Mouse (Mus musculus) forebrain, embryonic 12.5 days (tissue): Measurements from ENCODE around the gene Furin. TPM values are rescaled to one million over a fixed set of nuclear protein-coding genes. Genes with fewer than 3 reads are reported as not detected.

Experiments
- ATAC-seq: fragments of 200-750 bp; cut with Nextera tagmentation; 2 replicates; pipeline ENCODE4 v1.8.0; 2017; ENCODE audit warnings: moderate TSS enrichment; ENCODE audit not compliant: low FRiP score
- H3K27ac ChIP-seq: fragments of 300-500 bp; sonication (generic); 2 replicates; pipeline ENCODE4 v1.5.1; 2016; ENCODE audit warnings: mild to moderate bottlenecking
- H3K27me3 ChIP-seq: fragments of 300-500 bp; sonication (generic); 2 replicates; pipeline ENCODE4 v1.6.1; 2016; ENCODE audit warnings: mild to moderate bottlenecking
- H3K36me3 ChIP-seq: fragments of 300-500 bp; sonication (generic); replicated peaks from 2 replicates; pipeline ENCODE4 v1.6.1; 2016; ENCODE audit warnings: mild to moderate bottlenecking
- H3K4me1 ChIP-seq: fragments of 300-500 bp; sonication (generic); 2 replicates; pipeline ENCODE4 v1.6.1; 2016
- H3K4me2 ChIP-seq: fragments of 300-500 bp; sonication (generic); 2 replicates; pipeline ENCODE4 v1.6.1; 2016; ENCODE audit warnings: mild to moderate bottlenecking, moderate library complexity
- H3K4me3 ChIP-seq: fragments of 300-500 bp; sonication (generic); replicated peaks from 2 replicates; pipeline ENCODE4 v1.5.1; 2016; ENCODE audit warnings: mild to moderate bottlenecking
- H3K9ac ChIP-seq: fragments of 300-500 bp; sonication (generic); 2 replicates; pipeline ENCODE4 v1.6.1; 2016; ENCODE audit warnings: mild to moderate bottlenecking
- H3K9me3 ChIP-seq: fragments of 300-500 bp; sonication (generic); 2 replicates; pipeline ENCODE4 v1.6.1; 2016
- WGBS: fragments of 180-500 bp; shearing (Covaris S2); methylation state at CpG from one replicate; pipeline ENCODE4 v1.1.7; 2016; 5-methylcytosine and 5-hydroxymethylcytosine counted together
- polyA plus RNA-seq: library from polyadenylated mRNA; unstranded; fragments of >200 nt; fragmentation: Nextera tagmentation; extraction: Ambion mirVana; gene quantifications from 2 replicates; pipeline ENCODE4 v1.2.1, GENCODE M21; 2016

The Furin gene
- polyA plus RNA-seq, 1 experiment from 2014 or later, result 4.3 TPM

DNA sequence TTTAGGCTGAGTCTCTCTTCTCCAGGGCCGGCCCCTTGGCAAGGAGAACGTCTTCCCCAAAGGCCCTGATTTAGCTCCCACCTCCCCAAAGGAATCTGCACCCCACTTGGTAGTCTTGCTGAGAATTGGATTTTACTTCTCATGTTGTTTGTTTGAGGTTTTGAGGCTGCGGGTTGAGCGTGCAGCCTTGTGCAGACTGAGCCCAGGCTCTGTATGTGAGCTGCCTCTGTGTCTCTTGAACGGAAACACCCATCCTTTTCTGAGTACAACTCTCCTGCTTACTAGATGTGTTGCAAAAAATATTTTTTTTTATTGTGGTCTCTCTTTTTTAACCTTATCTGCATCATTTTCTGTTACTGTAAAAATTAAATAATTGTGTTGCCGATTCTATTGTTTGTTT is 16.3 kb upstream of the Furin start:
- no peaks in the 10 kb centered on the region for H3K9me3 ChIP-seq
- H3K9ac ChIP-seq, result no peak overlapping the region
- H3K4me2 ChIP-seq, result no peak overlapping the region
- no peaks in the 10 kb centered on the region for H3K36me3 ChIP-seq
- no peak overlapping the region for H3K27ac ChIP-seq
- no peak for ATAC-seq
- no peak overlapping the region for H3K4me3 ChIP-seq
- H3K27me3 ChIP-seq, result no peaks in the 10 kb centered on the region
- WGBS, result 93% methylated on average over 6 of the region's 6 CpGs
- H3K4me1 ChIP-seq, result peaks cover 3% of the 10 kb centered on the region

GRCm38 (mm10) chr7:80420586-80420985 is 15.3 kb upstream of the Furin start:
- 89% methylated on average over 4 of the region's 4 CpGs for WGBS
- ATAC-seq, result no peak
- no peaks in the 10 kb centered on the region for H3K9me3 ChIP-seq

DNA sequence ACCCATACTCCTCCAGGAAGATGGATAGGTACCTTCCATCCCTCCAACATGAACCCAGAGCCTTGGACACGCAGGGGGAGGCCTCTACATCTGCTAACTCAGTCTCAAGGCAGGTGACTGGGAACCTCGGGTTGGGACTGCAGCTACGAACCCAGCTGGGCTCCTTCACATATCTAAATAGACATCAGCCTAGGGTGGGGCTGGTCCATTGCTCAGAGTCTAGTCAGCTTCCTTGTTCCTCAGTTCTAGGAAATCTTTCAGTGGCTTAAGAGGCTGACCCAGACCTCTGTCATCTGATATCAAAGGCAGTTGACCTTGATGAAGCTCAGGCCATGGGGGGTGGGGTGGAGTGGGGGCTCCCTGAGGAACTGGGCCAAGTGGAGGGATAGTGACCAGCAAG is 14.0 kb upstream of the Furin start:
- Histone ChIP-seq H3K36me3 (no peaks in the 10 kb centered on the region), H3K4me2 (no peak overlapping the region)
- ATAC-seq, result no peak

More at GRCm38 (mm10) chr7:80420586-80420985, 15.3 kb upstream of the Furin start:
- no peak overlapping the region for H3K4me3 ChIP-seq
- H3K4me1 ChIP-seq, result peaks cover 3% of the 10 kb centered on the region
- H3K9ac ChIP-seq, result no peak overlapping the region
- H3K36me3 ChIP-seq, result no peaks in the 10 kb centered on the region
- H3K4me2 ChIP-seq, result no peak overlapping the region
- H3K27me3 ChIP-seq, result no peaks in the 10 kb centered on the region
- no peak overlapping the region for H3K27ac ChIP-seq

GRCm38 (mm10) chr7:80418036-80418435 is 12.8 kb upstream of the Furin start:
- H3K4me2 ChIP-seq, result no peak overlapping the region
- H3K4me1 ChIP-seq, result peaks cover under 1% of the 10 kb centered on the region
- no peak for ATAC-seq
- no peak overlapping the region for H3K27ac ChIP-seq
- no peak overlapping the region for H3K9ac ChIP-seq
- no peaks in the 10 kb centered on the region for H3K27me3 ChIP-seq
- H3K36me3 ChIP-seq, result no peaks in the 10 kb centered on the region
- H3K9me3 ChIP-seq, result no peaks in the 10 kb centered on the region
- 82% methylated on average over 3 of the region's 3 CpGs for WGBS
- no peak overlapping the region for H3K4me3 ChIP-seq

More for the DNA sequence above, 14.0 kb upstream of the Furin start:
- Histone ChIP-seq H3K9me3 (no peaks in the 10 kb centered on the region), H3K4me3 (no peak overlapping the region), H3K27ac (no peak overlapping the region), H3K27me3 (no peaks in the 10 kb centered on the region), H3K9ac (no peak overlapping the region), H3K4me1 (peaks cover 3% of the 10 kb centered on the region)
- WGBS, result 77% methylated on average over 3 of the region's 3 CpGs

GRCm38 (mm10) chr7:80417601-80418000 is 12.4 kb upstream of the Furin start:
- ATAC-seq, result no peak
- Histone ChIP-seq H3K27me3 (no peaks in the 10 kb centered on the region), H3K9me3 (no peaks in the 10 kb centered on the region), H3K9ac (no peak overlapping the region), H3K36me3 (no peaks in the 10 kb centered on the region), H3K4me3 (no peak overlapping the region), H3K27ac (no peak overlapping the region), H3K4me1 (no peaks in the 10 kb centered on the region), H3K4me2 (no peak overlapping the region)

GRCm38 (mm10) chr7:80416969-80417368 is 11.7 kb upstream of the Furin start:
- 95% methylated on average over 7 of the region's 7 CpGs for WGBS
- no peak overlapping the region for H3K4me2 ChIP-seq
- no peaks in the 10 kb centered on the region for H3K9me3 ChIP-seq
- no peaks in the 10 kb centered on the region for H3K27me3 ChIP-seq
- no peak overlapping the region for H3K9ac ChIP-seq
- no peak for ATAC-seq
- H3K36me3 ChIP-seq, result no peaks in the 10 kb centered on the region
- no peak overlapping the region for H3K27ac ChIP-seq
- no peak overlapping the region for H3K4me3 ChIP-seq
- no peaks in the 10 kb centered on the region for H3K4me1 ChIP-seq

DNA sequence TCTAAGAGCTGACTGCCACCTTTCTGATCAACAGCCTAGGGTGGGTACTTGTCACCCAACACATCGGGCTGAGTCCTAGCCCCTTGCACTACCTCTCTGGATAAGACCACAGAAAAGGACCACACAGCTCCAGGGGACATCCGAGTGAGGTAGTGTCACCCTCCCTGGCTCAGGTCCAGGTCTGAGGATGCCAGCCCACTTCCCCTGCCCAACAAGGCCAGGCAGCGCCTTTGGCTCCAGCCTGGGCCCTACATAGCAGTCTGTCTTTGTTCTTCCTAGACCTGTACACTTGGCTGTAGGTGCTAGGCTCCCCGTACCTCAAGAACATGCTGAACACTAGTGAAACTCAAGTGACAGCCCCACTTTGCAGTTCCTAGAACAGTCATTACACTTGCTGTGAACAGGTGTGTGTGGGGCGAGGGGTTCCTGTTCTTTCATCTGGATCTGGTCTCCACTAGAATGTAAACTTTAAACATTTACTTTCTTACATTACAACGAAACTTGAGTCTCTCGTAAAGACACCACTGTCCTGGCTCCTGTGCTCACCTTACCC is 9.1 kb upstream of the Furin start:
- Histone ChIP-seq H3K9me3 (no peaks in the 10 kb centered on the region), H3K27ac (no peak overlapping the region), H3K36me3 (no peaks in the 10 kb centered on the region), H3K4me1 (no peaks in the 10 kb centered on the region), H3K9ac (no peak overlapping the region), H3K4me2 (no peak overlapping the region), H3K27me3 (no peaks in the 10 kb centered on the region), H3K4me3 (no peak overlapping the region)
- WGBS, result 85% methylated on average over 7 of the region's 7 CpGs
- ATAC-seq, result no peak

DNA sequence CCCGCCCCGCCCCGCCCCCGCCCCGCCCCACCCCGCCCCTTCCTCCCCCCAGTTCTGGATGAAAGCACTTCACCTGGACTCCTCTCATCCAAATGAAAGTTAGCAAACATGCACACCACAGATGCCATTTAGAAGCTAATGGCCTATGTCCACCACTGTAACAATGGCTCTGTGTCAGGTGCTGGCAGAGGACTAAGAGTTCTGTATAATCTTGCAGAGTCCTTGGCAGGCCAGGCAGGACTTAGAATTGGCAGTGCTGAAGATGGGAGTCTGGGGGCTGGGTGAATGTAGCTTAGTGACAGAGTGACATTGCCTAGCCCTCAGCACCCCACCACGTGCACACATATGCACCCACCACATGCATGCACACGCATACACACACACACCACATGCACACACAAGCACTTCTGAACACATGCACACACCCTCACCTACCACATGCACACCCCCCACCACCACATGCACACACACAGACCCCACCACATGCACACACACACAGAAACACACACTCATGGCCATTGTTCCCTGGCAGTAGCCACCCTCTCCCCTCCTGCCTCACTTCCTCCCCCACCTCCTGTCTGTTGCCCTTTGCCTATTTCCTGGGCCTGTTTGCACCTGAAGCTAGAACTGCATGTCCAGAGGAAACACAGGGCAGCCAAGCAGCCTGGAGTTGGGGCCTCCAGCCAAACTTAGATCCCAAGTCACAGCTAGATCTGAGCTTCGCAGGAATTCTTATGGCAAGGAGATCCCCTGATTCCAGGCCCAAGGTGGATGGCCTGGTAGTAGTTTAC is 8.5 kb upstream of the Furin start:
- Histone ChIP-seq H3K9me3 (no peaks in the 10 kb centered on the region), H3K27me3 (no peaks in the 10 kb centered on the region), H3K9ac (no peak overlapping the region), H3K4me3 (no peak overlapping the region), H3K4me1 (no peaks in the 10 kb centered on the region), H3K36me3 (no peaks in the 10 kb centered on the region), H3K4me2 (no peak overlapping the region), H3K27ac (no peak overlapping the region)
- WGBS, result 86% methylated on average over 7 of the region's 9 CpGs
- no peak for ATAC-seq

GRCm38 (mm10) chr7:80412781-80413180 is 7.5 kb upstream of the Furin start:
- Histone ChIP-seq H3K27me3 (no peaks in the 10 kb centered on the region), H3K4me3 (no peak overlapping the region), H3K9ac (no peak overlapping the region), H3K4me1 (no peaks in the 10 kb centered on the region), H3K36me3 (no peaks in the 10 kb centered on the region), H3K27ac (no peak overlapping the region), H3K9me3 (no peaks in the 10 kb centered on the region), H3K4me2 (no peak overlapping the region)
- WGBS, result 78% methylated on average over 5 of the region's 5 CpGs
- ATAC-seq, result no peak

- no peak for ATAC-seq
- Histone ChIP-seq H3K4me3 (no peak overlapping the region), H3K4me2 (no peak overlapping the region), H3K4me1 (no peaks in the 10 kb centered on the region), H3K9me3 (no peaks in the 10 kb centered on the region), H3K27me3 (no peaks in the 10 kb centered on the region), H3K36me3 (no peaks in the 10 kb centered on the region), H3K27ac (no peak overlapping the region), H3K9ac (no peak overlapping the region)
- WGBS, result 52% methylated on average over 10 of the region's 10 CpGs
These were observed 7.0 kb upstream of the Furin start for GRCm38 (mm10) chr7:80412279-80412678.

DNA sequence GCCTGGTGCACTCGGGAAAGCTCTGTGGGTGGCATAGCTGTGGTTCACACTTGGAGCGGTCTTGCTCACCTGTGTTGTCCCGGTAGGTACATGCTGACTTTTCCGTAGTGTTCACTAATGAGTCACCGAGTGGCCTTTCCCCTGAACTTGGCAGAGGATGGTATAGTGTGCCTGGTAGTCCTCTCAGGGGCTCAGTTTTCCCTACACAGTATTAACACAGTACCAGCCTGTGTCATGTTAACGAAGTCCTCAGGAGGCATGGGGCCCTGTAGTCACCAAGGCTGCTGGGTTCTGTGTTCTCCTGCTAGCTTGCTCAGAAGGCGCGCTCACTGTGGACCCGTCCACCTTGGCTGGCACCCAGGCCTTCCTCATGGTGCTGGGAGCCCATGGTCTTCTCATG is 5.1 kb upstream of the Furin start:
- no peak for ATAC-seq
- Histone ChIP-seq H3K9ac (no peak overlapping the region), H3K4me1 (no peaks in the 10 kb centered on the region), H3K9me3 (no peaks in the 10 kb centered on the region), H3K4me3 (no peak overlapping the region), H3K4me2 (no peak overlapping the region), H3K36me3 (no peaks in the 10 kb centered on the region), H3K27me3 (peaks cover 4% of the 10 kb centered on the region; the same call in 1 of the 2 replicates), H3K27ac (no peak overlapping the region)
- WGBS, result 77% methylated on average over 9 of the region's 9 CpGs

- no peak overlapping the region for H3K9ac ChIP-seq
- no peaks in the 10 kb centered on the region for H3K4me1 ChIP-seq
- ATAC-seq, result no peak
- H3K4me3 ChIP-seq, result no peak overlapping the region
- H3K27ac ChIP-seq, result no peak overlapping the region
- no peak overlapping the region for H3K4me2 ChIP-seq
- H3K27me3 ChIP-seq, result peaks cover 25% of the 10 kb centered on the region
- H3K9me3 ChIP-seq, result no peaks in the 10 kb centered on the region
- WGBS, result 77% methylated on average over 9 of the region's 9 CpGs
- H3K36me3 ChIP-seq, result no peaks in the 10 kb centered on the region
These were observed 2.5 kb upstream of the Furin start for GRCm38 (mm10) chr7:80407712-80408111.

DNA sequence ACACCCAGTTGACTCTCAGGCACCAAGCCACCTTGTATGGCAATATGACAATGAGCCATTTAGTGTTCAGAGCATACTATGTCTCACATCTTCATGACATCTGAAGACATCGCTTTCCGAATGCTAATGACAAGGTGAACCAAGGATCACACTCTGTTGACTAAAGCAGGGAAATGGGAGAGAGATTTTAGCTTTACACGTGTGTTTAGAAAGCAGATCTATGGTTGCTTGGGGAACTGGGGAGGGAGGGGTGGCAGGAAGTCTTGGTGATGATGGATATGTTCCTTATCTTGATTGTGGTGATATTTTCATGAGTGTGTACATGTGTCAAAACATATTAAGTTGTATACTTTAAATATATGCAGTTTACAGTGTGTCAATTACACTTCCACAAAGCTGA is 950 bp upstream of the Furin start:
- Histone ChIP-seq H3K4me2 (no peak overlapping the region), H3K36me3 (no peaks in the 10 kb centered on the region), H3K9ac (no peak overlapping the region), H3K4me3 (no peak overlapping the region), H3K9me3 (no peaks in the 10 kb centered on the region), H3K27me3 (peaks cover 25% of the 10 kb centered on the region), H3K4me1 (peaks cover 9% of the 10 kb centered on the region), H3K27ac (no peak overlapping the region)
- ATAC-seq, result no peak
- WGBS, result 95% methylated on average over 3 of the region's 3 CpGs
